Mouse (Mus musculus): ENCODE data around the gene Ptpn18.

DNA sequence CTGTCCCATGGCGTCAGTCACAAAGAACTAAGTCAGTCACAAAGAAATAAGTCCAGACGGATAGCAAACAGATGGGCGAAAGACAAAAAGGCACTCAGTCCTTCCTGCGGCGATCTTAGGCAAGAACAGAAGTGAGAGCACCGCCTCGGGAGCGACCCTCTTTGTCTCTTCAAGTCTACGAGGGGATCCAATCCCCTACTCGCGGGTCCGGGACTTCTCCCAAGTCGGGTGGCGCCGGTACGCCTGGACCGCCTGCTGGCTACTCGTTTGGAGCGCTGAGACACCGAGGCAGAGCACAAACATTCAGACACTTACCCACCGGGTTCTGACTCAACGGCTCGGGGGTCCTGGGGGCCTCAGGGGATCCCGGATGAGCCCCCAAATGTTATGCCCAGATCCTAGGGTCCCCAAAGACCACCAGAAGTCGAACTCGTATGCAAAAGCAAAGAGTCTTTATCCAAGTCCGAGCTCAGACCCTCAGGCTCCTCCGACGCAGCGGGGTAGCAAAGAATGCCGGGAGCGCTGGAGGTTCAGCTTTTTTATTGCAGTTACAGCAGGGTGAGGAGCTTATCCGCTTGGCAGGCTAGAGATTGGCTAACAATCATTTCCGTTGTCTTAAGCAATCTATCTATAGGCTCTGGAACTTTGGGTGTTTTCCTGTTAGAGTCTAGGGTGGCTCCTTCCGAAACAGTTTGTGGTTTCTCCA is 26.6 kb upstream of the Ptpn18 start:
- TF ChIP-seq CTCF (IDR thresholded peaks at IDR 0.05; ENCODE audit: extremely low read depth, insufficient read depth, insufficient read length, insufficient replicate concordance) = no peak
- peak; percentile 26; the same call in 1 of the 2 replicates for TF ChIP-seq POLR2A (IDR thresholded peaks at IDR 0.05; ENCODE audit: low read depth, low read length)
